Comparison of ENCODE assay signal across 8 mouse cellular contexts in the genomic region with DNA sequence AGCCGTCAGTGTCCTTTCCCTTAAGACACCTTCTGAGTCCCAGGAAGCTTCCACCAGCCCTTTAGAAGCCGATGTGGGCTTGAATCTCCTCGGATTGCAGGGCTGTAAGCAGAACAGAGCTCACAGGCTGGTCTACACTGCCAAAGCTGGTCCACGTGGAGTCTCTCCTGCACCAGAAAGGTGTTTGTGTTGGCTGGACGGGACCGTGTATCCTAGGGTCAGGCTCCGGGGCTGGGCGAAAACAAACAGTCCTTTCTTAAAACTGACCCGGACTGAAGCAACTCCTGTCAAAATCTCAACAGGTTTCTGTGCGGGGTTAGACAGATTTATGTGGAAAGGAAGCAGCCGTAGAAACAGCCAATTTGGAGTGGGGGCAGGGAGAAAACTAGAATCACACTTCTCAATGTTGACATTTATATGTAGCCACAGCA. TPM values are rescaled to one million over a fixed set of nuclear protein-coding genes. Genes with fewer than 3 reads are reported as not detected.
DNase-seq lines count a peak whose midpoint lies in the region; ATAC-seq lines count a peak whose summit lies in the region.
"Had no signal": no experiment of that assay in that cellular context is flagged by ENCODE, and none has a peak within 500 bp of the region (broad histone marks: within the 10 kb centered on the region; RNA-seq: fewer than 3 reads in every experiment).

No protein-coding gene starts in this region.

- H3K36me3 ChIP-seq in neural tube, embryonic 15.5 days, result no peaks in the 10 kb centered on the region
- no peaks in the 10 kb centered on the region for H3K36me3 ChIP-seq in limb, embryonic 13.5 days
- H3K36me3 ChIP-seq in hindbrain, embryonic 11.5 days (ENCODE audit: control insufficient read depth, insufficient read depth, low read length), result no peaks in the 10 kb centered on the region

- no peak for ATAC-seq in neural tube, embryonic 15.5 days (ENCODE audit: low FRiP score)
- ATAC-seq in limb, embryonic 13.5 days (ENCODE audit: low FRiP score, low read depth), result no peak
- ATAC-seq in frontal cortex, adult (ENCODE audit: low TSS enrichment), result no peak
- no peak for ATAC-seq in hindbrain, embryonic 11.5 days (ENCODE audit: low FRiP score)

- no peak overlapping the region for H3K27ac ChIP-seq in neural tube, embryonic 15.5 days (replicated peaks)
- peak overlapping the region; percentile 72; the same call in 1 of the 2 replicates for H3K27ac ChIP-seq in limb, embryonic 13.5 days
- H3K27ac ChIP-seq in hindbrain, embryonic 11.5 days (ENCODE audit: low read depth, low read length), result no peak overlapping the region

- no peak overlapping the region for H3K4me2 ChIP-seq in neural tube, embryonic 15.5 days
- peak overlapping the region; percentile 32; the same call in 1 of the 2 replicates for H3K4me2 ChIP-seq in limb, embryonic 13.5 days (replicated peaks)
- H3K4me2 ChIP-seq in hindbrain, embryonic 11.5 days (replicated peaks; ENCODE audit: low read depth, low read length), result no peak overlapping the region

- H3K9ac ChIP-seq in neural tube, embryonic 15.5 days (replicated peaks), result no peak overlapping the region
- H3K9ac ChIP-seq in limb, embryonic 13.5 days, result no peak overlapping the region; the same call in 1 of the 2 replicates
- H3K9ac ChIP-seq in hindbrain, embryonic 11.5 days (ENCODE audit: low read depth, low read length), result no peak overlapping the region

- H3K4me3 ChIP-seq in neural tube, embryonic 15.5 days (replicated peaks), result no peak overlapping the region
- H3K4me3 ChIP-seq in limb, embryonic 13.5 days, result 0 out of 2 replicates have a peak overlapping the region, but pooled peaks have one; percentile 1
- no peak overlapping the region for H3K4me3 ChIP-seq in hindbrain, embryonic 11.5 days (ENCODE audit: low read depth, low read length)

- 66% methylated on average over 11 of the region's 11 CpGs for WGBS in neural tube, embryonic 15.5 days
- WGBS in limb, embryonic 13.5 days, result 43% methylated on average over 11 of the region's 11 CpGs
- WGBS in hindbrain, embryonic 11.5 days, result 69% methylated on average over 11 of the region's 11 CpGs

- no peaks in the 10 kb centered on the region for H3K27me3 ChIP-seq in neural tube, embryonic 15.5 days (replicated peaks)
- H3K27me3 ChIP-seq in limb, embryonic 13.5 days, result no peaks in the 10 kb centered on the region
- no peaks in the 10 kb centered on the region for H3K27me3 ChIP-seq in hindbrain, embryonic 11.5 days (ENCODE audit: control insufficient read depth, insufficient read depth, low read length)

- no peaks in the 10 kb centered on the region for H3K9me3 ChIP-seq in neural tube, embryonic 15.5 days (replicated peaks)
- H3K9me3 ChIP-seq in limb, embryonic 13.5 days, result no peaks in the 10 kb centered on the region
- H3K9me3 ChIP-seq in hindbrain, embryonic 11.5 days (ENCODE audit: control insufficient read depth, low read length), result no peaks in the 10 kb centered on the region

- peaks cover 4% of the 10 kb centered on the region for H3K4me1 ChIP-seq in neural tube, embryonic 15.5 days
- peaks cover 24% of the 10 kb centered on the region for H3K4me1 ChIP-seq in limb, embryonic 13.5 days
- H3K4me1 ChIP-seq in hindbrain, embryonic 11.5 days (replicated peaks; ENCODE audit: control insufficient read depth, insufficient read depth, low read length), result no peaks in the 10 kb centered on the region

- DNase-seq in neural tube, embryonic 10.5 days (ENCODE audit: extremely low spot score, low spot score), result peak; percentile 22
- DNase-seq in induced T-regulatory cell, adult 2 months (ENCODE audit: low read depth), result peak; percentile 86
- DNase-seq in thymus, postnatal 14 days, result peak; percentile 50
- no peak for DNase-seq in hindbrain, embryonic 11.5 days (ENCODE audit: low spot score)
- DNase-seq: cerebellum, postnatal 36 days had no signal

RNA-seq across cellular contexts. Expression of gene Lrrc8d, which starts 48.2 kb away (rescaled TPM):
- polyA plus RNA-seq in neural tube, embryonic 15.5 days (2015; fragmentation: Nextera tagmentation; extraction: Ambion mirVana), result 28.6 and 29.4 TPM in 2 replicates
- polyA plus RNA-seq in limb, embryonic 13.5 days (2015; fragmentation: Nextera tagmentation; extraction: Ambion mirVana), result 16.2 and 17.0 TPM in 2 replicates
- polyA plus RNA-seq in hindbrain, embryonic 11.5 days (2014; fragmentation: Nextera tagmentation; extraction: Ambion mirVana), result 24.7 and 25.1 TPM in 2 replicates
